Mouse (Mus musculus) liver, postnatal 0 days (tissue): Measurements from ENCODE around the gene Mtfp1. TPM values are rescaled to one million over a fixed set of nuclear protein-coding genes. Genes with fewer than 3 reads are reported as not detected.

Source experiments
- ATAC-seq: fragments of 200-750 bp; cut with Nextera tagmentation; 2 replicates; pipeline ENCODE4 v1.8.0; 2017; ENCODE audit warnings: mild to moderate bottlenecking, moderate library complexity
- DNase-seq: peaks from one replicate; pipeline ENCODE4 v3.0.0-alpha.2; 2016
- H3K27ac ChIP-seq: fragments of 300-500 bp; sonication (generic); 2 replicates; pipeline ENCODE4 v1.5.1; 2014; ENCODE audit warnings: antibody characterized with exemption, moderate library complexity, mild to moderate bottlenecking, low read depth
- H3K27me3 ChIP-seq: fragments of 300-500 bp; sonication (generic); 2 replicates; pipeline ENCODE4 v1.6.1; 2014; ENCODE audit warnings: low read length, control low read depth, mixed read lengths; ENCODE audit not compliant: insufficient read depth
- H3K36me3 ChIP-seq: fragments of 300-500 bp; sonication (generic); replicated peaks from 2 replicates; pipeline ENCODE4 v1.6.1; 2014; ENCODE audit warnings: mild to moderate bottlenecking, control low read depth, low read length, moderate library complexity, mixed read lengths; ENCODE audit not compliant: insufficient read depth
- H3K4me1 ChIP-seq: fragments of 300-500 bp; sonication (generic); 2 replicates; pipeline ENCODE4 v1.6.1; 2014; ENCODE audit warnings: antibody characterized with exemption, mild to moderate bottlenecking, control low read depth; ENCODE audit not compliant: insufficient read depth
- H3K4me2 ChIP-seq: fragments of 300-500 bp; sonication (generic); 2 replicates; pipeline ENCODE4 v1.6.1; 2014; ENCODE audit warnings: low read depth, mild to moderate bottlenecking, low read length, moderate library complexity, mixed read lengths
- H3K4me3 ChIP-seq: fragments of 300-500 bp; sonication (generic); 2 replicates; pipeline ENCODE4 v1.5.1; 2014; ENCODE audit warnings: low read depth, low read length
- H3K9ac ChIP-seq: fragments of 300-500 bp; sonication (generic); replicated peaks from 2 replicates; pipeline ENCODE4 v1.6.1; 2014; ENCODE audit warnings: mild to moderate bottlenecking, moderate library complexity
- H3K9me3 ChIP-seq: fragments of 300-500 bp; sonication (generic); 2 replicates; pipeline ENCODE4 v1.6.1; 2016; ENCODE audit warnings: mild to moderate bottlenecking, control low read depth, low read length, mixed read lengths
- CTCF ChIP-seq: sonication (generic); IDR thresholded peaks from 2 replicates; pipeline ENCODE4 v1.5.1; 2016; ENCODE audit warnings: antibody characterized with exemption, low read depth
- EP300 ChIP-seq: IDR thresholded peaks from 2 replicates; pipeline ENCODE4 v1.6.1; 2016; ENCODE audit warnings: antibody characterized with exemption, low read depth, mild to moderate bottlenecking
- WGBS: fragments of 180-500 bp; shearing (Covaris S2); extraction: QIAGEN DNeasy Blood & Tissue Kit; methylation state at CpG from one replicate; pipeline ENCODE4 v1.1.7; 2014; ENCODE audit not compliant: insufficient replicate concordance; 5-methylcytosine and 5-hydroxymethylcytosine counted together
- microRNA-seq: library from miRNA; unstranded; fragments of <30 nt; microRNA quantifications from one replicate; pipeline ENCODE4, GENCODE M21; 2016
- polyA plus RNA-seq: library from polyadenylated mRNA; unstranded; fragments of >200 nt; fragmentation: Nextera tagmentation; extraction: Ambion mirVana; gene quantifications from 2 replicates; pipeline ENCODE4 v1.2.1, GENCODE M21; 2015

Gene Mtfp1
- polyA plus RNA-seq, 1 experiment from 2014 or later, result 21.1 TPM

DNA sequence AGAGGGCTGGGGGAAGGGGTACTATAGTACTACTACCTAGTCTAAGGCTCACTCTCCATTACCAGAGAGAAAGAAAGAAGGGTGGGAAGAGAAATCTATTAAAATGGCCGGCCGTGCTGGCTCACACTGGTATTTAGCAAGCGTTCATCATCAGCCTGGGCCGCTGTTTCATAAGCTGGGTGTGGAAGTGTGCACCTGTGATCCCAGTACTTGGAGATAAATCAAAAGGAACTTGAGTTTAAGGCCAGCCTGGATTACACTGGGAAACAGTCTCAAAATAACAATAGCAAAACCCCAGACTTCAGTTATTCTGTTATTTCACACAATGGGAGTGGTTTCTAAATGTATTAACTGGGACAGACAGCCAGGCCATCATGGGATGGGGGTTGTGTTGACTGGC, 32.7 kb downstream of the Mtfp1 start:
- no peaks in the 10 kb centered on the region for H3K4me1 ChIP-seq
- H3K9ac ChIP-seq, result no peak overlapping the region
- H3K27ac ChIP-seq, result no peak overlapping the region
- H3K27me3 ChIP-seq, result 0 out of 2 replicates have a peak, but pooled peaks cover 3% of the 10 kb centered on the region
- H3K4me3 ChIP-seq, result no peak overlapping the region
- no peak for ATAC-seq
- DNase-seq, result no peak
- H3K9me3 ChIP-seq, result no peaks in the 10 kb centered on the region
- 87% methylated on average over 4 of the region's 4 CpGs for WGBS
- no peaks in the 10 kb centered on the region for H3K36me3 ChIP-seq
- H3K4me2 ChIP-seq, result no peak overlapping the region
- TF ChIP-seq EP300 (no peak), CTCF (no peak)

- no peak for DNase-seq
- 54% methylated on average over 5 of the region's 5 CpGs for WGBS
- H3K4me3 ChIP-seq, result no peak overlapping the region
- no peaks in the 10 kb centered on the region for H3K4me1 ChIP-seq
- no peaks in the 10 kb centered on the region for H3K9me3 ChIP-seq
- ATAC-seq, result no peak
- TF ChIP-seq CTCF, result no peak
- no peaks in the 10 kb centered on the region for H3K36me3 ChIP-seq
- H3K9ac ChIP-seq, result no peak overlapping the region
- no peak overlapping the region for H3K27ac ChIP-seq
- H3K27me3 ChIP-seq, result 0 out of 2 replicates have a peak, but pooled peaks cover 3% of the 10 kb centered on the region
- no peak overlapping the region for H3K4me2 ChIP-seq
Observed at GRCm38 (mm10) chr11:4060866-4061575, 34.2 kb downstream of the Mtfp1 start.

DNA sequence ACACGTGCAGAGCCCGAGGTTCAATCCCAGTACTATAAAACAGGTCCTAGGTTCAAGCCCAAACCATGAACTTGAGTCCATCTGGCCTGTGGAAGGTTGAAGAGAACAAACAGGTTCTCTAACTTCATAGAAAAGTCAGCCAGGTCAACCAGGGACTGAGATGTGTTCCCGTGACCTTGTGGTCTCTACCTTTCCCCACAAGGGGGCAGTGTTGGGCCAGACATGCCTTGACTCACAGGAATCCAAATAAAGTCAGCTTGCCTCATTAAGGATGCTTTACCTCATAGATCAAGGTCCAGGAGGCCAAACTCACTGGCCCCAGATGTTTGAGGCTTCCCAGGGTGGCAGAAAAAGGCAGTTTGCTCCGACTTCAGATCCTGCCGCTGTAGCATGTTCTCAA, 41.7 kb downstream of the Mtfp1 start:
- Histone ChIP-seq H3K9me3 (no peaks in the 10 kb centered on the region), H3K4me1 (no peaks in the 10 kb centered on the region), H3K9ac (no peak overlapping the region), H3K4me3 (no peak overlapping the region), H3K36me3 (no peaks in the 10 kb centered on the region), H3K27me3 (no peaks in the 10 kb centered on the region), H3K4me2 (no peak overlapping the region), H3K27ac (no peak overlapping the region)
- peak; percentile 81 for DNase-seq
- TF ChIP-seq CTCF, result peak; percentile 90
- TF ChIP-seq EP300, result no peak
- WGBS, result 19% methylated on average over 5 of the region's 5 CpGs
- ATAC-seq, result peak; percentile 82

DNA sequence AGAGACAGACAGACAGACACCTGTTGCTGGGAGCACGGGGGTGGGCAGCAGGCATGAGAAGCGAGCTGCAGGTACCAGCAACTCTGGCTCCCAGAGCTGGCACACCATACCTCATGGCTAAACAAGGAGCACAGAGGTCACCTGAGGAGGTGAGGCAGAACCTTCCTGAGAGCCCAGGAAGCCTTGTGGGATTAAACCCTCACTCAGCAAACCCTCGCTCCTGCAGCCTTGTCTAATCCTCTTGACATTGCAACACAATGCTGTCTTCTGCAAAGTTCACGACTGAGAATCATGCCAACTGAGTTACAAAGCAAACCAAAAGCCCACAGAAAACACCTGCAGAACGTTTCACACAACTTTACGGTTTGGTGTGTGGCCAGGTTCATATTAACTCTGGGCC, 46.8 kb downstream of the Mtfp1 start:
- Histone ChIP-seq H3K36me3 (0 out of 2 replicates have a peak, but pooled peaks cover 5% of the 10 kb centered on the region), H3K27ac (no peak overlapping the region), H3K4me3 (no peak overlapping the region), H3K9me3 (no peaks in the 10 kb centered on the region), H3K4me2 (no peak overlapping the region), H3K9ac (no peak overlapping the region), H3K27me3 (no peaks in the 10 kb centered on the region), H3K4me1 (no peaks in the 10 kb centered on the region)
- 89% methylated on average over 6 of the region's 6 CpGs for WGBS
- no peak for TF ChIP-seq CTCF
- TF ChIP-seq EP300, result no peak
- ATAC-seq (no peak), DNase-seq (no peak)

- Histone ChIP-seq H3K4me2 (no peak overlapping the region), H3K27me3 (no peaks in the 10 kb centered on the region), H3K9me3 (no peaks in the 10 kb centered on the region), H3K9ac (no peak overlapping the region), H3K36me3 (0 out of 2 replicates have a peak, but pooled peaks cover 5% of the 10 kb centered on the region), H3K4me3 (no peak overlapping the region), H3K27ac (no peak overlapping the region), H3K4me1 (no peaks in the 10 kb centered on the region)
- DNase-seq (no peak), ATAC-seq (no peak)
- WGBS, result 72% methylated on average over 2 of the region's 2 CpGs
- TF ChIP-seq CTCF (no peak), EP300 (no peak)
Observed at GRCm38 (mm10) chr11:4047766-4048165, 47.5 kb downstream of the Mtfp1 start.

DNA sequence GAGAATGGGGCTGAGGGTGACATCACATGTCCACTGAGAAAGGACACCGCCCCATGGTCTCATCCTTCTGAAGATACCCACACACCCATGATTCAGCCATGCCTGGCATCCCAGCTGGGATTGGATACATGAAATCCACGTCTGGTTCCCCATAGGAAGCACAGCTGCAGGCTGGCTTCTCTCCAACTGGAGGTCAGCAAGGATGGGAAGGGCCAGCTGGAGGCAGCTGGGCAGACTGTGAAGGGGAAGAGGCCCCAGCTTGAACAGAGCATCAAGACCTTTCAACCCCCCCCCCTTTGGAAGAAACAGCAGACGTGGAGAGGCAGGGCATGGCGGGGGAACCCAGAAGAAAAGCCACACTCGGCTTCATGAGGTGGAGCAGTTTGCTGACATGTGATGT, 48.7 kb downstream of the Mtfp1 start:
- TF ChIP-seq CTCF (no peak), EP300 (no peak)
- DNase-seq, result no peak
- no peak overlapping the region for H3K4me3 ChIP-seq
- no peak overlapping the region for H3K27ac ChIP-seq
- no peak overlapping the region for H3K4me2 ChIP-seq
- H3K36me3 ChIP-seq, result 0 out of 2 replicates have a peak, but pooled peaks cover 5% of the 10 kb centered on the region
- no peaks in the 10 kb centered on the region for H3K9me3 ChIP-seq
- no peak overlapping the region for H3K9ac ChIP-seq
- WGBS, result 61% methylated on average over 5 of the region's 5 CpGs
- ATAC-seq, result no peak
- no peaks in the 10 kb centered on the region for H3K4me1 ChIP-seq
- H3K27me3 ChIP-seq, result no peaks in the 10 kb centered on the region

DNA sequence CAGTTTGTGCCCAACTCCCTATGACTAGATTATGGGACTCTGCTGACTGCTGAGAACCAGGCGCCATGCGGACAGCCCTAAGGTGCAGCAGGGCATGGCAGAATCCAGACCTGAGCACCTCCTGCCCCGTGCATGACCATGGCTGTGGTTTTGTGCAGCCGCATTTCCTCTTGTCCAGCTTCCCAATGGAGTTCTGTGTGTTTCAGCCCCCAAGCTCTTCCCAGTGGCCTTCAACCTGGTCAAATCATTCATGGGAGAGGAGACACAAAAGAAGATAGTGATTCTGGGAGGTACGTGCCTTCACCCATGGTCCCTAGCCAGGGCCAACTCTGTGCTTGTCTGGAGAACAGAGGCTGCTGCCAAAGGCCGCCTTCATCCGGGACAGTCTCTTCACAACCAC, 52.2 kb downstream of the Mtfp1 start:
- Histone ChIP-seq H3K4me2 (no peak overlapping the region), H3K27ac (no peak overlapping the region), H3K9me3 (no peaks in the 10 kb centered on the region), H3K27me3 (no peaks in the 10 kb centered on the region), H3K4me3 (no peak overlapping the region), H3K36me3 (0 out of 2 replicates have a peak, but pooled peaks cover 11% of the 10 kb centered on the region), H3K9ac (no peak overlapping the region), H3K4me1 (no peaks in the 10 kb centered on the region)
- 72% methylated on average over 7 of the region's 7 CpGs for WGBS
- DNase-seq (no peak), ATAC-seq (no peak)
- no peak for TF ChIP-seq EP300
- TF ChIP-seq CTCF, result no peak

Small RNAs within 50 kb of the gene (microRNA-seq; reads per million reads assigned to microRNA genes)
- 3.2 reads per million for gene Mir3060

Other genes with a start within 250 kb of the Mtfp1 start
- gene Osbp2, start 231.5 kb downstream of the Mtfp1 start, polyA plus RNA-seq, result 0.07 TPM in 1 of 2 replicates, not detected in the other
- gene 4921536K21Rik, start 200.3 kb downstream of the Mtfp1 start, polyA plus RNA-seq, result not detected in 2 replicates
- 0.19 and 0.27 TPM in 2 replicates for gene Dusp18, start 200.2 kb downstream of the Mtfp1 start, polyA plus RNA-seq
- 0.43 and 0.46 TPM in 2 replicates for gene Slc35e4, start 180.8 kb downstream of the Mtfp1 start, polyA plus RNA-seq
- gene Tcn2, start 163.3 kb downstream of the Mtfp1 start, polyA plus RNA-seq, result 55.5 and 61.3 TPM in 2 replicates
- 24.3 and 26.5 TPM in 2 replicates for gene Pes1, start 131.5 kb downstream of the Mtfp1 start, polyA plus RNA-seq
- gene 4930556J24Rik, start 118.7 kb downstream of the Mtfp1 start, polyA plus RNA-seq, result not detected in 2 replicates
- gene Gal3st1, start 111.8 kb downstream of the Mtfp1 start, polyA plus RNA-seq, result 7.5 and 8.5 TPM in 2 replicates
- gene Sec14l4, start 64.0 kb downstream of the Mtfp1 start, polyA plus RNA-seq, result 10.9 and 12.1 TPM in 2 replicates
- gene Sec14l3, start 30.6 kb downstream of the Mtfp1 start, polyA plus RNA-seq, result 0.11 TPM in 1 of 2 replicates, not detected in the other
- gene Sec14l2, start 28.0 kb upstream of the Mtfp1 start, polyA plus RNA-seq, result 48.0 and 54.2 TPM in 2 replicates
- 6.4 and 6.8 TPM in 2 replicates for gene Rnf215, start 39.8 kb upstream of the Mtfp1 start, polyA plus RNA-seq
- gene Ccdc157, start 64.8 kb upstream of the Mtfp1 start, polyA plus RNA-seq, result 0.36 and 0.52 TPM in 2 replicates
- gene Sf3a1, start 64.9 kb upstream of the Mtfp1 start, polyA plus RNA-seq, result 8.5 and 8.8 TPM in 2 replicates
- 5.6 and 7.0 TPM in 2 replicates for gene Tbc1d10a, start 91.3 kb upstream of the Mtfp1 start, polyA plus RNA-seq
- gene Castor1, start 122.8 kb upstream of the Mtfp1 start, polyA plus RNA-seq, result 1.8 and 2.0 TPM in 2 replicates
- gene Osm, start 141.0 kb upstream of the Mtfp1 start, polyA plus RNA-seq, result 0.58 and 1.3 TPM in 2 replicates
- not detected in 2 replicates for gene Lif, start 162.1 kb upstream of the Mtfp1 start, polyA plus RNA-seq